7 mouse cellular contexts compared by ENCODE assay signal in genomic region chr7:73558293-73559169, GRCm38 (mm10). TPM values are rescaled to one million over a fixed set of nuclear protein-coding genes. Genes with fewer than 3 reads are reported as not detected.
DNase-seq lines count a peak whose midpoint lies in the region; ATAC-seq lines count a peak whose summit lies in the region.

No protein-coding gene starts in this region.

- no peaks in the 10 kb centered on the region for H3K27me3 ChIP-seq in intestine, embryonic 16.5 days (replicated peaks; ENCODE audit: control insufficient read depth, insufficient read depth, low read length)
- H3K27me3 ChIP-seq in midbrain, embryonic 11.5 days (ENCODE audit: control insufficient read depth, insufficient read depth, low read length): no peaks in the 10 kb centered on the region

- H3K4me2 ChIP-seq in intestine, embryonic 16.5 days (ENCODE audit: low read depth, low read length): peak overlapping the region; percentile 70
- peak overlapping the region; percentile 56 for H3K4me2 ChIP-seq in midbrain, embryonic 11.5 days

- H3K9ac ChIP-seq in intestine, embryonic 16.5 days (ENCODE audit: low read depth, low read length): peak overlapping the region; percentile 100
- H3K9ac ChIP-seq in midbrain, embryonic 11.5 days (ENCODE audit: low read length): peak overlapping the region; percentile 100

- peak overlapping the region; percentile 100 for H3K27ac ChIP-seq in intestine, embryonic 16.5 days (ENCODE audit: low read length)
- peak overlapping the region; percentile 99 for H3K27ac ChIP-seq in midbrain, embryonic 11.5 days (ENCODE audit: low read depth, low read length)

- DNase-seq in adrenal gland, adult 8-10 months: peak; percentile 99
- peak; percentile 98 for DNase-seq in embryo, embryonic 9.5 days (ENCODE audit: extremely low spot score)
- peak; percentile 100 for DNase-seq in gastrocnemius, postnatal 4 days (ENCODE audit: low spot score in 2 of 2)
- peak; percentile 99 to 100 for DNase-seq in left cerebral cortex, postnatal 36 days (ENCODE audit: low spot score in 2 of 2)
- peak; percentile 100 for DNase-seq in midbrain, embryonic 11.5 days (ENCODE audit: low spot score, missing footprints)
- peak; percentile 100 for DNase-seq in skeletal muscle tissue, adult 2 months (ENCODE audit: low read depth, low spot score)

- H3K36me3 ChIP-seq in intestine, embryonic 16.5 days (ENCODE audit: control insufficient read depth, insufficient read depth, low read length): no peaks in the 10 kb centered on the region
- H3K36me3 ChIP-seq in midbrain, embryonic 11.5 days (ENCODE audit: control insufficient read depth, insufficient read depth, low read length): no peaks in the 10 kb centered on the region

- no peaks in the 10 kb centered on the region for H3K9me3 ChIP-seq in intestine, embryonic 16.5 days (ENCODE audit: control insufficient read depth, low read length)
- H3K9me3 ChIP-seq in midbrain, embryonic 11.5 days (ENCODE audit: control insufficient read depth, low read length): no peaks in the 10 kb centered on the region

- peak overlapping the region; percentile 100 for H3K4me3 ChIP-seq in intestine, embryonic 16.5 days (ENCODE audit: low read length)
- H3K4me3 ChIP-seq in midbrain, embryonic 11.5 days (ENCODE audit: low read depth, low read length): peak overlapping the region; percentile 100

- intact Hi-C loops in left cerebral cortex, postnatal 36 days (cut with DNase I): loop anchor here (1.0 to 5.0 kb wide), 2 partner anchors 34 to 60 kb away; no protein-coding TSS in a partner anchor

- peaks cover 5% of the 10 kb centered on the region; the same call in 1 of the 2 replicates for H3K4me1 ChIP-seq in intestine, embryonic 16.5 days (ENCODE audit: control insufficient read depth, insufficient read depth, low read length)
- peaks cover 2% of the 10 kb centered on the region; the same call in 1 of the 2 replicates for H3K4me1 ChIP-seq in midbrain, embryonic 11.5 days (ENCODE audit: control insufficient read depth, insufficient read depth, low read length)

- ATAC-seq in intestine, embryonic 16.5 days: peak; percentile 100
- peak; percentile 100 for ATAC-seq in midbrain, embryonic 11.5 days (ENCODE audit: low FRiP score)

- under 1% methylated on average over 59 of the region's 60 CpGs for WGBS in intestine, embryonic 16.5 days
- WGBS in midbrain, embryonic 11.5 days: under 1% methylated on average over 53 of the region's 60 CpGs

RNA-seq across cellular contexts. Expression of gene Chd2, which starts 16.9 kb away (rescaled TPM):
- 10 to 100 TPM; 38.6 to 65.5 (median 49.7) TPM for total RNA-seq in adrenal gland, adult 8-10 months (2022)
- 10 to 100 TPM; 54.1 to 72.1 TPM for total RNA-seq in gastrocnemius, postnatal 4 days (2021)
- 40.1 and 41.1 TPM in 2 replicates for polyA plus RNA-seq in intestine, embryonic 16.5 days (2015; fragmentation: Nextera tagmentation; extraction: Ambion mirVana)
- total RNA-seq in left cerebral cortex, postnatal 36 days (2021): 10 to 100 TPM; 35.8 to 59.8 TPM
- 41.7 and 42.6 TPM in 2 replicates for polyA plus RNA-seq in midbrain, embryonic 11.5 days (2014; fragmentation: Nextera tagmentation; extraction: Ambion mirVana)

Comparison
In these comparisons a context has a peak if more than half of its experiments do, and no peak if none do; other contexts are left out.
1. Peak in every context shown above with its lines: DNase-seq, ATAC-seq, H3K4me3 ChIP-seq and H3K27ac ChIP-seq.